Mouse (Mus musculus) MEL (cell line): ENCODE measurements around the gene Lrpprc. TPM values are rescaled to one million over a fixed set of nuclear protein-coding genes. Genes with fewer than 3 reads are reported as not detected.

ENCODE experiments used
- DNase-seq: peaks from one replicate; pipeline ENCODE4 v3.0.0; 2011; ENCODE audit warnings: low read depth, low spot score
- H3K27ac ChIP-seq: 2 replicates; pipeline ENCODE4 v1.5.1; 2012; ENCODE audit warnings: low read depth, mild to moderate bottlenecking, control low read depth, low read length, moderate library complexity; ENCODE audit not compliant: control insufficient read depth
- H3K27me3 ChIP-seq, 2 experiments: fragments of 150-350 bp in 1 of 2; sonication (generic) in 1 of 2; 2 replicates each; pipeline ENCODE4 v1.6.1; 2012; ENCODE audit warnings: low read length in 2 of 2, mild to moderate bottlenecking in 2 of 2, improper control_type of control experiment in 1 of 2, moderate library complexity in 1 of 2; ENCODE audit not compliant: insufficient read depth in 2 of 2, control insufficient read depth in 1 of 2
- H3K36me3 ChIP-seq, 2 experiments: 2 replicates each; pipeline ENCODE4 v1.6.1; 2012 to 2014; ENCODE audit warnings: low read length in 2 of 2, improper control_type of control experiment in 1 of 2, inconsistent platforms in 1 of 2, mild to moderate bottlenecking in 1 of 2; ENCODE audit not compliant: insufficient read depth in 2 of 2, control insufficient read depth in 1 of 2
- H3K4me1 ChIP-seq, 2 experiments: fragments of 150-350 bp in 1 of 2; sonication (generic) in 1 of 2; 2 replicates each; pipeline ENCODE4 v1.6.1; 2012; ENCODE audit warnings: low read length in 2 of 2, improper control_type of control experiment in 1 of 2, mild to moderate bottlenecking in 1 of 2; ENCODE audit not compliant: insufficient read depth in 2 of 2, control insufficient read depth in 1 of 2
- H3K4me3 ChIP-seq, 2 experiments: fragments of 150-350 bp in 1 of 2; sonication (generic) in 1 of 2; 2 replicates each; pipeline ENCODE4 v1.5.1; 2012; ENCODE audit warnings: low read depth in 2 of 2, low read length in 2 of 2, mild to moderate bottlenecking in 2 of 2, moderate library complexity in 2 of 2, control low read depth in 1 of 2, improper control_type of control experiment in 1 of 2; ENCODE audit not compliant: control insufficient read depth in 1 of 2, insufficient read depth in 1 of 2
- H3K79me2 ChIP-seq: 2 replicates; pipeline ENCODE4 v1.6.1; 2012; ENCODE audit warnings: mild to moderate bottlenecking, low read length, moderate library complexity; ENCODE audit not compliant: control insufficient read depth, poor library complexity, insufficient read depth
- H3K9ac ChIP-seq: 2 replicates; pipeline ENCODE4 v1.6.1; 2012; ENCODE audit warnings: low read depth, mild to moderate bottlenecking, control low read depth, low read length, moderate library complexity; ENCODE audit not compliant: control insufficient read depth, poor library complexity, severe bottlenecking
- H3K9me3 ChIP-seq: fragments of 150-350 bp; sonication (generic); replicated peaks from 2 replicates; pipeline ENCODE4 v1.6.1; 2012; ENCODE audit warnings: mild to moderate bottlenecking, low read length, improper control_type of control experiment, moderate library complexity; ENCODE audit not compliant: insufficient read depth
- BHLHE40 ChIP-seq: IDR thresholded peaks from 2 replicates; pipeline ENCODE4 v1.6.1; 2012; ENCODE audit warnings: low read depth, mild to moderate bottlenecking, inconsistent platforms, low read length, improper control_type of control experiment, borderline replicate concordance
- CHD1 ChIP-seq: IDR thresholded peaks from 2 replicates; pipeline ENCODE4 v1.6.1; 2012; ENCODE audit warnings: low read depth, mild to moderate bottlenecking, inconsistent platforms, low read length, improper control_type of control experiment
- CHD2 ChIP-seq: IDR thresholded peaks from 2 replicates; pipeline ENCODE4 v1.6.1; 2011; ENCODE audit warnings: low read length, improper control_type of control experiment
- E2F4 ChIP-seq: IDR thresholded peaks from 2 replicates; pipeline ENCODE4 v1.6.1; 2011; ENCODE audit warnings: low read depth, low read length, improper control_type of control experiment, borderline replicate concordance
- ELF1 ChIP-seq: IDR thresholded peaks from 2 replicates; pipeline ENCODE4 v1.6.1; 2014; ENCODE audit warnings: low read depth, mild to moderate bottlenecking, inconsistent platforms, low read length, improper control_type of control experiment, moderate library complexity
- EP300 ChIP-seq, 2 experiments: IDR thresholded peaks; 2 replicates each; pipeline ENCODE4 v1.6.1; 2011; ENCODE audit warnings: improper control_type of control experiment in 2 of 2, low read length in 2 of 2, low read depth in 1 of 2, mild to moderate bottlenecking in 1 of 2
- ETS1 ChIP-seq: IDR thresholded peaks from 2 replicates; pipeline ENCODE4 v1.6.1; 2012; ENCODE audit warnings: low read depth, mild to moderate bottlenecking, inconsistent platforms, low read length, improper control_type of control experiment, moderate library complexity
- GATA1 ChIP-seq: IDR thresholded peaks from 2 replicates; pipeline ENCODE4 v1.6.1; 2011; ENCODE audit warnings: low read depth, low read length, improper control_type of control experiment
- HCFC1 ChIP-seq: IDR thresholded peaks from 2 replicates; pipeline ENCODE4 v1.6.1; 2012; ENCODE audit warnings: low read depth, mild to moderate bottlenecking, inconsistent platforms, low read length, improper control_type of control experiment, moderate library complexity
- MAFK ChIP-seq: IDR thresholded peaks from 2 replicates; pipeline ENCODE4 v1.6.1; 2011; ENCODE audit warnings: low read depth, mild to moderate bottlenecking, low read length, improper control_type of control experiment, borderline replicate concordance
- MAX ChIP-seq: IDR thresholded peaks from 2 replicates; pipeline ENCODE4 v1.6.1; 2011; ENCODE audit warnings: low read length, improper control_type of control experiment
- MAZ ChIP-seq: IDR thresholded peaks from 2 replicates; pipeline ENCODE4 v1.6.1; 2012; ENCODE audit warnings: low read depth, mild to moderate bottlenecking, inconsistent platforms, low read length, improper control_type of control experiment
- MXI1 ChIP-seq: IDR thresholded peaks from 2 replicates; pipeline ENCODE4 v1.6.1; 2011; ENCODE audit warnings: mild to moderate bottlenecking, low read depth, low read length, improper control_type of control experiment
- MYC ChIP-seq: IDR thresholded peaks from 2 replicates; pipeline ENCODE4 v1.6.1; 2011; ENCODE audit warnings: low read depth, mild to moderate bottlenecking, low read length, improper control_type of control experiment, moderate library complexity
- NRF1 ChIP-seq: IDR thresholded peaks from 2 replicates; pipeline ENCODE4 v1.6.1; 2014; ENCODE audit warnings: low read depth, mild to moderate bottlenecking, inconsistent platforms, low read length, improper control_type of control experiment, moderate library complexity; ENCODE audit not compliant: poor library complexity, insufficient read depth, severe bottlenecking
- POLR2AphosphoS2 ChIP-seq: IDR thresholded peaks from 2 replicates; pipeline ENCODE4 v1.6.1; 2011; ENCODE audit warnings: low read length, improper control_type of control experiment
- POLR2AphosphoS5 ChIP-seq: IDR thresholded peaks from 2 replicates; pipeline ENCODE4 v1.6.1; 2012; ENCODE audit warnings: low read depth, borderline replicate concordance, mild to moderate bottlenecking, inconsistent platforms, low read length, moderate library complexity, mixed read lengths
- RCOR1 ChIP-seq: IDR thresholded peaks from 2 replicates; pipeline ENCODE4 v1.6.1; 2012; ENCODE audit warnings: low read depth, mild to moderate bottlenecking, inconsistent platforms, low read length, improper control_type of control experiment
- SIN3A ChIP-seq: IDR thresholded peaks from 2 replicates; pipeline ENCODE4 v1.6.1; 2012; ENCODE audit warnings: low read length, improper control_type of control experiment, inconsistent platforms
- TAL1 ChIP-seq: IDR thresholded peaks from 2 replicates; pipeline ENCODE4 v1.6.1; 2012; ENCODE audit warnings: mild to moderate bottlenecking, inconsistent platforms, low read length, moderate library complexity, mixed read lengths
- TBP ChIP-seq: IDR thresholded peaks from 2 replicates; pipeline ENCODE4 v1.8.0; 2011; ENCODE audit warnings: low read depth, low read length, improper control_type of control experiment
- TCF12 ChIP-seq: IDR thresholded peaks from 2 replicates; pipeline ENCODE4 v1.6.1; 2014; ENCODE audit warnings: low read depth, mild to moderate bottlenecking, inconsistent platforms, low read length, improper control_type of control experiment, moderate library complexity
- UBTF ChIP-seq: IDR thresholded peaks from 2 replicates; pipeline ENCODE4 v1.6.1; 2012; ENCODE audit warnings: low read depth, mild to moderate bottlenecking, inconsistent platforms, low read length, improper control_type of control experiment, moderate library complexity, borderline replicate concordance; ENCODE audit not compliant: insufficient read depth
- USF1 ChIP-seq: IDR thresholded peaks from 2 replicates; pipeline ENCODE4 v1.6.1; 2014; ENCODE audit warnings: low read depth, mild to moderate bottlenecking, inconsistent platforms, low read length, improper control_type of control experiment, moderate library complexity
- USF2 ChIP-seq, 2 experiments: IDR thresholded peaks; 2 replicates each; pipeline ENCODE4 v1.6.1; 2011 to 2012; ENCODE audit warnings: improper control_type of control experiment in 2 of 2, low read length in 2 of 2, borderline replicate concordance in 1 of 2, inconsistent platforms in 1 of 2, low read depth in 1 of 2, mild to moderate bottlenecking in 1 of 2; ENCODE audit not compliant: insufficient read depth in 1 of 2
- ZC3H11A ChIP-seq: IDR thresholded peaks from 2 replicates; pipeline ENCODE4 v1.6.1; 2012; ENCODE audit warnings: low read depth, mild to moderate bottlenecking, inconsistent platforms, low read length, improper control_type of control experiment
- ZMIZ1 ChIP-seq: IDR thresholded peaks from 2 replicates; pipeline ENCODE4 v1.6.1; 2012; ENCODE audit warnings: low read depth, mild to moderate bottlenecking, inconsistent platforms, low read length, improper control_type of control experiment, moderate library complexity
- ZNF384 ChIP-seq: IDR thresholded peaks from 2 replicates; pipeline ENCODE4 v1.6.1; 2012; ENCODE audit warnings: low read depth, mild to moderate bottlenecking, inconsistent platforms, low read length, improper control_type of control experiment
- polyA plus RNA-seq, 2 experiments: library from polyadenylated mRNA; stranded (reverse) in 1 of 2; unstranded in 1 of 2; fragments of >175 nt in 1 of 2; fragments of >200 nt in 1 of 2; gene quantifications; 2 replicates each; pipeline versions ENCODE4 v1.2.1 to v1.2.4; 2012; ENCODE audit warnings: low replicate concordance in 2 of 2, low read depth in 1 of 2; ENCODE audit not compliant: insufficient read length in 2 of 2, insufficient read depth in 1 of 2, missing spikeins in 1 of 2
- total RNA-seq: library from RNA; depleted of rRNA; stranded (reverse); fragments of 300-350 nt; gene quantifications from 2 replicates; pipeline ENCODE4 v1.2.3, GENCODE M21; 2012

Gene Lrpprc
- total and polyA plus RNA-seq, 3 experiments, result 82.6 to 204 (median 99.1) TPM

DNA sequence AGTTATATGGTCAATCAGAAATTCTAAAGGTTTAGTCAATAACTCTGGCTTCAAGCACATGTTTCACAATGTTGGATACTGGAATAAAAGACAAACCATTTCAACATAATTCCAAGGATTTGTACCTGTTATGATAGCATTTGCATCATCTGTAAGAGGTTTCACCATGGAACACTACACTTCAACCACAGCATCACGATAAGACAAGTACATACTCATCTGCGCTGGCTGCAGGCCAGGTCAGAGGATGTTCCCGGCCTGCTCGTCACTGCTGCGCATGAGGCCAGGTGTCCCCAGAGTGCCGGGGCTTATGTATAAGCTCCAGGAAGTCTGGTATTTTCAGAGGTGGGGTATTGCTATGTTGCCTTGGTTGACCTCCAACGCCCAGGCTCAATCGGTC lies 58.0 kb downstream of the Lrpprc start:
- no peak overlapping the region for H3K27ac ChIP-seq
- H3K4me1 ChIP-seq, result peaks cover 10 to 12% of the 10 kb centered on the region in 2 experiments
- H3K36me3 ChIP-seq, result peaks cover 21 to 22% of the 10 kb centered on the region in 2 experiments
- peak; percentile 79 for DNase-seq
- TF ChIP-seq E2F4, result no peak
- peak; percentile 26; the same call in 1 of the 2 replicates for TF ChIP-seq TCF12
- TF ChIP-seq MAFK, result 0 out of 2 replicates have a peak, but pooled peaks have one; percentile 19
- no peak for TF ChIP-seq USF1
- TF ChIP-seq RCOR1, result peak; percentile 75
- TF ChIP-seq SIN3A, result peak; percentile 26; the same call in 1 of the 2 replicates
- TF ChIP-seq TAL1, result no peak
- TF ChIP-seq CHD2, result no peak
- no peak for TF ChIP-seq UBTF
- TF ChIP-seq BHLHE40, result no peak
- peak; percentile 81 for TF ChIP-seq GATA1
- no peak for TF ChIP-seq MAX
- peak; percentile 55 to 61; a peak in 3 of 4 replicates for TF ChIP-seq EP300 (IDR thresholded peaks at IDR 0.05; ENCODE audit: low read depth in 1 of 2, low read length in 2 of 2)
- peak; percentile 56; the same call in 1 of the 2 replicates for TF ChIP-seq NRF1
- TF ChIP-seq ZC3H11A, result no peak
- TF ChIP-seq MYC, result 0 out of 2 replicates have a peak, but pooled peaks have one; percentile 31
- TF ChIP-seq TBP, result no peak
- no peak for TF ChIP-seq MAZ
- TF ChIP-seq ZNF384, result no peak
- TF ChIP-seq MXI1, result peak; percentile 43; the same call in 1 of the 2 replicates
- TF ChIP-seq POLR2AphosphoS2, result no peak
- TF ChIP-seq HCFC1, result no peak
- TF ChIP-seq CHD1, result no peak
- TF ChIP-seq ZMIZ1, result no peak
- TF ChIP-seq USF2 (IDR thresholded peaks at IDR 0.05; ENCODE audit: borderline replicate concordance in 1 of 2, insufficient read depth in 1 of 2, low read depth in 1 of 2, low read length in 2 of 2), result no peak
- no peak for TF ChIP-seq POLR2AphosphoS5
- TF ChIP-seq ELF1, result no peak
- peak; percentile 78 for TF ChIP-seq ETS1
- no peaks in the 10 kb centered on the region for H3K79me2 ChIP-seq
- no peak overlapping the region for H3K4me3 ChIP-seq
- no peaks in the 10 kb centered on the region for H3K9me3 ChIP-seq
- no peaks in the 10 kb centered on the region for H3K27me3 ChIP-seq
- no peak overlapping the region for H3K9ac ChIP-seq
